Mouse (Mus musculus): ENCODE measurements at regions not wholly inside any gene's neighbourhood (a gene's known extent, or its start where the extent isn't known, plus 50 kb on each side); places are given as distances from the start of the nearest gene placed in this dataset.

GRCm38 (mm10) chr10:98702470-98703215 is 211.6 kb upstream of the Atp2b1 start:
- ATAC-seq (ENCODE audit: low FRiP score, low TSS enrichment) (no peak), DNase-seq (ENCODE audit: low spot score) (no peak)
- no peak overlapping the region for H3K27ac ChIP-seq (replicated peaks)
- 76% methylated on average over 5 of the region's 5 CpGs for WGBS
- no peaks in the 10 kb centered on the region for H3K4me1 ChIP-seq (replicated peaks; ENCODE audit: control insufficient read depth, insufficient read depth)
- TF ChIP-seq CTCF (IDR thresholded peaks at IDR 0.05; ENCODE audit: low read depth) (no peak), EP300 (optimal IDR thresholded peaks at IDR 0.05) (no peak)
- no peak overlapping the region for H3K4me2 ChIP-seq (replicated peaks; ENCODE audit: low read depth)
- no peaks in the 10 kb centered on the region for H3K36me3 ChIP-seq (ENCODE audit: control insufficient read depth, insufficient read depth, low read length)
- H3K9ac ChIP-seq (ENCODE audit: low read length): no peak overlapping the region
- H3K4me3 ChIP-seq (ENCODE audit: low read depth, low read length): no peak overlapping the region
- H3K9me3 ChIP-seq (ENCODE audit: control insufficient read depth, low read length): no peaks in the 10 kb centered on the region
- no peaks in the 10 kb centered on the region for H3K27me3 ChIP-seq (ENCODE audit: control insufficient read depth, insufficient read depth, low read length)

GRCm38 (mm10) chr10:98703642-98704293 is 210.4 kb upstream of the Atp2b1 start:
- Histone ChIP-seq H3K4me3 (ENCODE audit: low read depth, low read length) (no peak overlapping the region), H3K9ac (ENCODE audit: low read length) (no peak overlapping the region), H3K4me1 (replicated peaks; ENCODE audit: control insufficient read depth, insufficient read depth) (no peaks in the 10 kb centered on the region), H3K27me3 (ENCODE audit: control insufficient read depth, insufficient read depth, low read length) (no peaks in the 10 kb centered on the region), H3K27ac (replicated peaks) (no peak overlapping the region), H3K9me3 (ENCODE audit: control insufficient read depth, low read length) (no peaks in the 10 kb centered on the region), H3K4me2 (replicated peaks; ENCODE audit: low read depth) (no peak overlapping the region), H3K36me3 (ENCODE audit: control insufficient read depth, insufficient read depth, low read length) (no peaks in the 10 kb centered on the region)
- TF ChIP-seq CTCF (IDR thresholded peaks at IDR 0.05; ENCODE audit: low read depth): no peak
- no peak for TF ChIP-seq EP300 (optimal IDR thresholded peaks at IDR 0.05)
- DNase-seq (ENCODE audit: low spot score) (no peak), ATAC-seq (ENCODE audit: low FRiP score, low TSS enrichment) (no peak)
- WGBS: 75% methylated on average over 2 of the region's 2 CpGs

- Histone ChIP-seq H3K4me1 (replicated peaks; ENCODE audit: control insufficient read depth, insufficient read depth) (no peaks in the 10 kb centered on the region), H3K27ac (replicated peaks) (no peak overlapping the region), H3K4me2 (replicated peaks; ENCODE audit: low read depth) (no peak overlapping the region), H3K9ac (ENCODE audit: low read length) (no peak overlapping the region), H3K27me3 (ENCODE audit: control insufficient read depth, insufficient read depth, low read length) (no peaks in the 10 kb centered on the region), H3K36me3 (ENCODE audit: control insufficient read depth, insufficient read depth, low read length) (no peaks in the 10 kb centered on the region), H3K4me3 (ENCODE audit: low read depth, low read length) (no peak overlapping the region), H3K9me3 (ENCODE audit: control insufficient read depth, low read length) (no peaks in the 10 kb centered on the region)
- 49% methylated on average over 6 of the region's 6 CpGs for WGBS
- ATAC-seq (ENCODE audit: low FRiP score, low TSS enrichment) (peak; percentile 93), DNase-seq (ENCODE audit: low spot score) (peak; percentile 41)
- TF ChIP-seq EP300 (optimal IDR thresholded peaks at IDR 0.05) (no peak), CTCF (IDR thresholded peaks at IDR 0.05; ENCODE audit: low read depth) (no peak)
Observed at GRCm38 (mm10) chr10:98704559-98704958, 209.6 kb upstream of the Atp2b1 start.

- TF ChIP-seq EP300 (optimal IDR thresholded peaks at IDR 0.05) (no peak), CTCF (IDR thresholded peaks at IDR 0.05; ENCODE audit: low read depth) (no peak)
- 82% methylated on average over 4 of the region's 4 CpGs for WGBS
- no peaks in the 10 kb centered on the region for H3K27me3 ChIP-seq (ENCODE audit: control insufficient read depth, insufficient read depth, low read length)
- no peak for DNase-seq (ENCODE audit: low spot score)
- no peaks in the 10 kb centered on the region for H3K4me1 ChIP-seq (replicated peaks; ENCODE audit: control insufficient read depth, insufficient read depth)
- no peak overlapping the region for H3K27ac ChIP-seq (replicated peaks)
- H3K36me3 ChIP-seq (ENCODE audit: control insufficient read depth, insufficient read depth, low read length): no peaks in the 10 kb centered on the region
- no peak overlapping the region for H3K4me2 ChIP-seq (replicated peaks; ENCODE audit: low read depth)
- ATAC-seq (ENCODE audit: low FRiP score, low TSS enrichment): no peak
- H3K4me3 ChIP-seq (ENCODE audit: low read depth, low read length): no peak overlapping the region
- H3K9me3 ChIP-seq (ENCODE audit: control insufficient read depth, low read length): no peaks in the 10 kb centered on the region
- H3K9ac ChIP-seq (ENCODE audit: low read length): no peak overlapping the region
Observed at GRCm38 (mm10) chr10:98717856-98718255, 196.3 kb upstream of the Atp2b1 start.

GRCm38 (mm10) chr10:98718706-98719105 is 195.5 kb upstream of the Atp2b1 start:
- 88% methylated on average over 4 of the region's 4 CpGs for WGBS
- TF ChIP-seq CTCF (IDR thresholded peaks at IDR 0.05; ENCODE audit: low read depth) (no peak), EP300 (optimal IDR thresholded peaks at IDR 0.05) (no peak)

More at GRCm38 (mm10) chr10:98718706-98719105, 195.5 kb upstream of the Atp2b1 start:
- DNase-seq (ENCODE audit: low spot score) (no peak), ATAC-seq (ENCODE audit: low FRiP score, low TSS enrichment) (no peak)
- H3K4me1 ChIP-seq (replicated peaks; ENCODE audit: control insufficient read depth, insufficient read depth): no peaks in the 10 kb centered on the region
- no peaks in the 10 kb centered on the region for H3K27me3 ChIP-seq (ENCODE audit: control insufficient read depth, insufficient read depth, low read length)
- no peak overlapping the region for H3K4me2 ChIP-seq (replicated peaks; ENCODE audit: low read depth)
- no peak overlapping the region for H3K9ac ChIP-seq (ENCODE audit: low read length)
- no peak overlapping the region for H3K4me3 ChIP-seq (ENCODE audit: low read depth, low read length)
- no peak overlapping the region for H3K27ac ChIP-seq (replicated peaks)
- no peaks in the 10 kb centered on the region for H3K9me3 ChIP-seq (ENCODE audit: control insufficient read depth, low read length)
- H3K36me3 ChIP-seq (ENCODE audit: control insufficient read depth, insufficient read depth, low read length): no peaks in the 10 kb centered on the region
